Mouse (Mus musculus) gastrocnemius, postnatal 14 days (tissue): ENCODE results near the gene Sla2. TPM values are rescaled to one million over a fixed set of nuclear protein-coding genes. Genes with fewer than 3 reads are reported as not detected.
A peak's percentile ranks its signal among the peaks of the same experiment; 100 is the strongest.
"Not testable (repeated sequence)": the region's sequence is repeated elsewhere in the genome, so short reads cannot be mapped to it uniquely, and the experiment has no call there.

Source experiments
- DNase-seq: peaks from one replicate; pipeline ENCODE4 v3.0.0; 2021; ENCODE audit warnings: mixed read lengths
- intact Hi-C: fragments of 180-260 bp; cut with DNase I; formaldehyde crosslinking; loops from one replicate; pipeline ENCODE4 v1.15.1; 2025; ENCODE audit warnings: low total_unique reads
- total RNA-seq, 2 experiments: library from RNA; stranded (reverse); gene quantifications; 2 replicates each; pipeline ENCODE4 v1.2.3; 2021

Sla2 gene
- total RNA-seq, 2 experiments from 2014 or later = not detected

- intact Hi-C loops = no loop called here
- DNase-seq = no peak
Measured at GRCm38 (mm10) chr2:156844715-156845114, 42.3 kb downstream of the Sla2 start.

GRCm38 (mm10) chr2:156843331-156843730 is 43.7 kb downstream of the Sla2 start:
- intact Hi-C loops = no loop called here
- DNase-seq = no peak

- intact Hi-C loops = no loop called here
- no peak for DNase-seq
Measured at GRCm38 (mm10) chr2:156842711-156843110, 44.3 kb downstream of the Sla2 start.

DNA sequence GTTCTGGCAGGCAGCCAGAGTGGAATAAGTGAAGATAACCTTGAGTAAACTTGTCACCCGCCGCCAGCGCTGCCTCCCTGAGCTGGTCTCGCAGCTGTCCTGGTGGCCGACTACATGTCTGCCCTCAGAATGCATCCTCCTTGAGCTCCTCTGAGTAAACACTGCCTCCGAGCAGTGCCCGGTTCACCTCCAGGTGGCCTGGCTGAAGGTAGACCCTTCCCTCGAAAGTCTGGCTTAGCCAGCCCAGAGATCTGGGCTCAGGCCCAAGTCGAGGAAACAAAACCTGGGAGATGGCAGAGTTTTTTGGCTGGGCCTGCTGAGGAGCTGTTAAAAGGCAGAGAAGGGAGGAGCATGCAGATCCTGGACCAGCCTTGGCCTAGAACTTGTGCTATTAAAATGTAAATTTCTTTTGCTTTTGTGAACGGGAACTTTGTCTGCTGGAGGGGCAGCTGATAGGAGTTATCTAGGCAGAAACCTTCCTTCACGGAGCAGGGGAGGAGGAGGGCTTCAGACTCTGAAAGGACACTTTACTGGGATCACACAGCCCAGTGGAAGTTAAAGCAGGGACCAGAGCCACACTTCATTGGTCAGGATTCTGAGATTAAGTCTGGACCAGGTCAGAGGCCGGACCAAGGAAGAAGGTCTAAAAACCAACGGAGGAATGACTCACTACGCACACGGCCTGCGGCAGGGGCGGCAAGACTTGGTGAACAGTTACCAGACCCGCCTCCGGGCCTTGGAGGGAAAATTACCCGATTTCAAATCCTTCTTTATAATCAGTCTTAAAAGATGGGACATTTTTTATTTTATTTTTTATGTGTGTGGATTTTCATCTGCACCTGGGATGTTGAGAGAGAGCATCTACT is 44.9 kb downstream of the Sla2 start:
- intact Hi-C loops = no loop called here
- DNase-seq = peak; percentile 54

DNA sequence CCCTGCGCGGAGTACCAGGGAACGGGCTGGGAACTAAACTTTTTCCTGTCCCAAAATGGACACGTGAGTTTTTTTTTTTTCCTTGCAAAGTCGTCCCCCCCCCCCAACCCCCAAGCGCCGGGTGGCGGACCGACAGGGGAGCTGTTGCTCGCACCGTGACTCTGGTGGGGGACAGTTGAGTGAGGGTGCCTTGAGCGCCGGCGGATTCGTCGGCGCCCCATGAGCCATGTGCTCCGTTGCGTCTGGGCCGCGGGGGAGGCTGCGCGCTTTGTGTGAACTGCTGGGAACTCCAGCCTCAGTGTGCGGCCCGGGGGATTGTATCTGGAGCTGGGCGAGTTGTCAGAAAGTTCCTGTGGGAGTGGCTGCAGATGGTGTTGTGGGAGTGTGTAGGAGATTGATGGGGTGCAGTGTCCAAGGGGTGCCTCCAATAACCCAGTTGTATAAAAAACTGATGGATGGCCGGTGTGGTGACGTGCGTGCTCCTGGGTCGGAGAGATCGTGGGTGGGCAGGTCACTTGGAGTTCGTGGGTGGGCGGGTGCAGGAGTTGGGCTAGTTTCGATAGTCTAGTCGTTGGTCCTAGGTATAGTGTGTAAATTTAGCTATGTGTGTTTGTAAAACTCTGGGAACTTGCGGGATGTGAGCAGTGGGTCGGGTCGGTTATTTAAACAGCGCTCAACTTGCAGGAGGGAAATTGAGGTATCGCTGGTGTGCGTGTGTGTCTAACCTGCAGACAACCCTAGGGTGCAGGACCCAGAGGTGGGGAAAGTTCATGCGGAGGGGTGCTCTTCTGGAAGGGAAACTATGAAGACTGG is 45.8 kb downstream of the Sla2 start:
- intact Hi-C loops = no loop called here
- peak; percentile 50 for DNase-seq

- DNase-seq = peak; percentile 53
- intact Hi-C loops = no loop called here
Measured at GRCm38 (mm10) chr2:156840301-156841027, 46.5 kb downstream of the Sla2 start.

GRCm38 (mm10) chr2:156839319-156840191 is 47.4 kb downstream of the Sla2 start, which contains the start of gene Tgif2:
TSS of gene Tgif2 (plus strand) at chr2:156840007.
- intact Hi-C loops = no loop called here
- DNase-seq = peak; percentile 74

DNA sequence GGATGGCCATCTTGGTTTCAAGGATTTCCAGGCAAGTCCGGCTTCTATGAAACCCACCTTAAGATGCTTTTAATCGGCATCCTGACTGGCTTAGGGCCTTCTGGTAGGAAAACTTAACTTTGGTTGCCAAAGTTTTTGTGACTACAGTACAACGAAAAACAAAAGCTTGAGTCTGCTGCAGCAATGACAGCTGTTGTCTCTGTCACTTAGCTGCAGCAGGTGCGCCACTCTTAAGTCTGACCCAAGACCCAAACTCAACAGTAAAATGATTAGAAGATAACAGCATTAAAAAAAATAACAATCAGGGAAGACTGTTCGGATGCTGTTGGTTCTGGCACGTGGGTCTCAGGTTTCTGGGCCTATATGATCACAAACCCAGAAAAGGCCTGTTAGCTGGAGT is 48.2 kb downstream of the Sla2 start:
- no peak for DNase-seq
- intact Hi-C loops = no loop called here

- intact Hi-C loops = no loop called here
- no peak for DNase-seq
Measured at GRCm38 (mm10) chr2:156834336-156834735, 52.7 kb downstream of the Sla2 start.

DNA sequence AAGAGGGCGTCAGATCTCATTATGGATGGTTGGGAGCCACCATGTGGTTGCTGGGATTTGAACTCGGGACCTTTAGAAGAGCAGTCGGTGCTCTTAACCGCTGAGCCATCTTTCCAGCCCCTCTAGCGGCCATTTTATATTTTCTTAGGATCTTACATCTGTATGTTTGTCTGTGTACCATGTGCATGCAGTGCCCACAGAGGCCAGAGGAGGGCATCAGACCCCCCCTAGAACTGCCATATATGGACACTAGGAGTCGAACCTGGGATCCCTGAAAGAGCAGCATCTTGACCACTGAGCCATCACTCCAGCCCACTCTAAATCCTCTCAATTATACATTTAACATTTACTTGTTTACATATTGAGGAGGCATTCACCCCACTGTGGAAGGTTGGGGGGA is 61.9 kb downstream of the Sla2 start:
- intact Hi-C loops, DNase-seq: not testable (repeated sequence)

Other genes with a start within 250 kb of the Sla2 start
- gene Myl9, start 111.8 kb downstream of the Sla2 start, total RNA-seq = 100 to 1,000 TPM; 165 to 224 TPM
- 1 to 10 TPM; 2.9 to 3.1 TPM for gene Tgif2, start 47.2 kb downstream of the Sla2 start, total RNA-seq
- under 1 TPM; 0.35 to 0.44 TPM for gene 4930518I15Rik, start 29.2 kb downstream of the Sla2 start, total RNA-seq
- 10 to 100 TPM; 75.1 to 77.1 TPM for gene Rab5if, start 24.1 kb downstream of the Sla2 start, total RNA-seq
- gene Ndrg3, start 104.9 kb upstream of the Sla2 start, total RNA-seq = 10 to 100 TPM; 23.3 to 25.2 TPM
- 1 to 10 TPM; 2.7 to 3.5 TPM for gene Dsn1, start 120.0 kb upstream of the Sla2 start, total RNA-seq
- 10 to 100 TPM; 11.1 to 12.2 TPM for gene Soga1, start 192.1 kb upstream of the Sla2 start, total RNA-seq
- gene Tldc2, start 199.9 kb upstream of the Sla2 start, total RNA-seq = not detected
- gene Samhd1, start 248.1 kb upstream of the Sla2 start, total RNA-seq = 10 to 100 TPM; 11.4 to 13.7 TPM